Mouse (Mus musculus) stomach, embryonic 16.5 days (tissue): ENCODE measurements around the gene Aspm. TPM values are rescaled to one million over a fixed set of nuclear protein-coding genes. Genes with fewer than 3 reads are reported as not detected.
A peak's percentile ranks its signal among the peaks of the same experiment; 100 is the strongest.
"Not testable (repeated sequence)": the region's sequence is repeated elsewhere in the genome, so short reads cannot be mapped to it uniquely, and the experiment has no call there.

Experiments
- ATAC-seq: fragments of 200-750 bp; cut with Nextera tagmentation; 2 replicates; pipeline ENCODE4 v1.8.0; 2017; ENCODE audit warnings: moderate number of reproducible peaks, moderate TSS enrichment; ENCODE audit not compliant: insufficient read depth, low FRiP score
- H3K27ac ChIP-seq: fragments of 300-500 bp; sonication (generic); 2 replicates; pipeline ENCODE4 v1.5.1; 2014; ENCODE audit warnings: low read length
- H3K27me3 ChIP-seq: fragments of 300-500 bp; sonication (generic); 2 replicates; pipeline ENCODE4 v1.6.1; 2014; ENCODE audit warnings: low read length, control low read depth, mixed read lengths; ENCODE audit not compliant: control insufficient read depth, insufficient read depth
- H3K36me3 ChIP-seq: fragments of 300-500 bp; sonication (generic); 2 replicates; pipeline ENCODE4 v1.6.1; 2014; ENCODE audit warnings: low read length; ENCODE audit not compliant: control insufficient read depth, insufficient read depth
- H3K4me1 ChIP-seq: fragments of 300-500 bp; sonication (generic); 2 replicates; pipeline ENCODE4 v1.6.1; 2014; ENCODE audit warnings: low read length, control low read depth, mixed read lengths; ENCODE audit not compliant: control insufficient read depth, insufficient read depth
- H3K4me2 ChIP-seq: fragments of 300-500 bp; sonication (generic); 2 replicates; pipeline ENCODE4 v1.6.1; 2014; ENCODE audit warnings: low read depth, low read length, mixed read lengths
- H3K4me3 ChIP-seq: fragments of 300-500 bp; sonication (generic); replicated peaks from 2 replicates; pipeline ENCODE4 v1.5.1; 2014; ENCODE audit warnings: mild to moderate bottlenecking, low read length
- H3K9ac ChIP-seq: fragments of 300-500 bp; sonication (generic); 2 replicates; pipeline ENCODE4 v1.6.1; 2014; ENCODE audit warnings: low read length
- H3K9me3 ChIP-seq: fragments of 300-500 bp; sonication (generic); replicated peaks from 2 replicates; pipeline ENCODE4 v1.6.1; 2016; ENCODE audit warnings: low read length, control low read depth; ENCODE audit not compliant: control insufficient read depth
- WGBS: fragments of 180-500 bp; shearing (Covaris S2); extraction: QIAGEN DNeasy Blood & Tissue Kit; methylation state at CpG from one replicate; pipeline ENCODE4 v1.1.7; 2014; 5-methylcytosine and 5-hydroxymethylcytosine counted together
- polyA plus RNA-seq: library from polyadenylated mRNA; unstranded; fragments of >200 nt; fragmentation: Nextera tagmentation; extraction: Ambion mirVana; gene quantifications from 2 replicates; pipeline ENCODE4 v1.2.1, GENCODE M21; 2015

Gene Aspm
- polyA plus RNA-seq: 9.0 and 10.7 TPM in 2 replicates

DNA sequence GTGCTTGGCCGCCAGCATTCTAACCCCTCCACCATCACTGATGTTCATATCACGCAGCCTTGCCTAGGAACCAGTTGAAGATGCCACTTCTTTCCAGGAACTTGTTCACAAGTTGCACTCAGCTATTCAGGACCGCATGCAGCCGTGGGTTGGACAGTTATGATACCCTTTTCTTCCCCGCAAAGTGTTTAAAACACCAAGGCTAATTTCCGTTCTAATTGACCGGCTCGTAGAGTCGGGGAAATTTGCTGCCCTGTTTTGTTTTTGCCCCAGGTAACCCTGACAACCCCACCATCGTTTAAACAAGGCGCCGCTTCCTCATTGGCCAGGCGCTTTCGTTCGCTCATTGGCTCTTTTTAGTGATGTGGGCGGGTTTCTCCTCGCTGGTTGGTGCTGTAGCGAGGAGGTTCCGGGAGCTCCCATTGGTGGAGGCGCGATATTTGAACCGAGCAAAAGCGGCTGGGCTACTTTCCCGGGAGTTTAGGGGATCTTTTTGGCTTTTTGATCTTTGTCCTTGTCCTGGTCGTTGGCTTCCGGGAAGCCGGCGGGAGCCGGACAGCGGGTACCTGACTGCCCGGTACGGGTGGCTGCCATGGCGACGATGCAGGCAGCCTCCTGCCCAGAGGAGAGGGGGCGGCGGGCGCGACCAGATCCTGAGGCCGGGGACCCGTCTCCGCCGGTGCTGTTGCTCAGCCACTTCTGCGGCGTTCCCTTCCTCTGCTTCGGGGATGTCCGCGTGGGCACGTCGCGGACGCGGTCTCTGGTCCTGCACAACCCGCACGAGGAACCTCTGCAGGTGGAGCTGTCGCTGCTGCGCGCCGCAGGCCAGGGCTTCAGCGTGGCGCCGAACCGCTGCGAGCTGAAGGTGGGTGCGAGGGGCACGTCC is at the start of gene Aspm:
Gene Aspm (plus strand): TSS at position 433 of the 886 bp plus-strand sequence.
- Histone ChIP-seq H3K4me2 (peak within 1 kb of the TSS; percentile 86), H3K27ac (0 out of 2 replicates have a peak within 1 kb of the TSS, but pooled peaks have one; percentile 34), H3K9ac (peak within 1 kb of the TSS; percentile 74), H3K4me3 (peak within 1 kb of the TSS; percentile 70), H3K36me3 (no peaks in the 10 kb centered on the region; the same call in 1 of the 2 replicates), H3K27me3 (no peaks in the 10 kb centered on the region), H3K9me3 (no peaks in the 10 kb centered on the region), H3K4me1 (peaks cover 13% of the 10 kb centered on the region)
- whole genome bisulfite sequencing: under 1% methylated on average over 65 of the region's 65 CpGs
- ATAC-seq: peak; percentile 98

DNA sequence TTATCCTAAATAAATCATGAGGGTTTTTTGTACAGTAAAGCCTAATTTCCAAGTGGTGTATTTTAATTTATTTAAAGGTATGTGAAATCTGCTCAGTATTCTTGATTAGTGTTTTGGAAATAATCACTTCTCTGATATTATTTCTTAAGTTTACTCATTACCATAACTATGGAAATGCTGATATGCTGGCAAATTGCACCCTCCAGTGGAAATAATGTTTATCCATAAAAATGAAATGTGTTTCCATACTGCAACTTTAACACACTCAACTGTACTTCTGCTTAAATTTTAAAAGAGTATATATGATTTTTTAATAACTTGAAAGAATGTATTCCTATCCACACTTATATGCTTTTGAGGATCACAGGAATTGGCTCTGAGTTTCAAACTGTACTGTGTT is 48.8 kb upstream of the Aspm start:
- Histone ChIP-seq H3K4me2 (no peak overlapping the region), H3K9me3 (peaks cover 5% of the 10 kb centered on the region; the same call in 1 of the 2 replicates), H3K9ac (no peak overlapping the region), H3K36me3 (no peaks in the 10 kb centered on the region), H3K4me1 (no peaks in the 10 kb centered on the region), H3K27ac (no peak overlapping the region), H3K27me3 (no peaks in the 10 kb centered on the region), H3K4me3 (no peak overlapping the region)
- ATAC-seq: no peak

DNA sequence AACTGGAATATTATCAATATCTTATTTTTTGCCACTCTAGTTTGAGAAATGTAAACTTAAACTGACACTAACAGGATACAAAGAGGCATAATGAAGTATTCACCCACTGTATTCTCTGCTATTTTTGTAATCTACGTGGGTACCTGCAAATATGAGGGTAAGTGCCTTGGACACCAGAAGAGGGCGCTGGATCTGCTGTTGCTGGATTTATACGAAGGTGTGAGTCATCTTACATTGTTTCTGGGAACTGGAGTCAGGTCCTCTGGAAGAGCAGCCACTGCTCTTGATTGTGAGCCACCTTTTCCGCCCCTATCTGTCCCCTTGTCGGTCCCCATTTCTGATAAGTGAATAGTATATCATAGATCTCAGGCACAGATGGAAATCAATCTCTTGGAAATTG is 46.9 kb upstream of the Aspm start:
- peaks cover 5% of the 10 kb centered on the region; the same call in 1 of the 2 replicates for H3K9me3 ChIP-seq
- no peaks in the 10 kb centered on the region for H3K36me3 ChIP-seq
- H3K9ac ChIP-seq: no peak overlapping the region
- H3K4me2 ChIP-seq: no peak overlapping the region
- H3K4me1 ChIP-seq: no peaks in the 10 kb centered on the region
- 57% methylated on average over 5 of the region's 5 CpGs for WGBS
- H3K4me3 ChIP-seq: no peak overlapping the region
- ATAC-seq: no peak
- no peak overlapping the region for H3K27ac ChIP-seq
- H3K27me3 ChIP-seq: no peaks in the 10 kb centered on the region

DNA sequence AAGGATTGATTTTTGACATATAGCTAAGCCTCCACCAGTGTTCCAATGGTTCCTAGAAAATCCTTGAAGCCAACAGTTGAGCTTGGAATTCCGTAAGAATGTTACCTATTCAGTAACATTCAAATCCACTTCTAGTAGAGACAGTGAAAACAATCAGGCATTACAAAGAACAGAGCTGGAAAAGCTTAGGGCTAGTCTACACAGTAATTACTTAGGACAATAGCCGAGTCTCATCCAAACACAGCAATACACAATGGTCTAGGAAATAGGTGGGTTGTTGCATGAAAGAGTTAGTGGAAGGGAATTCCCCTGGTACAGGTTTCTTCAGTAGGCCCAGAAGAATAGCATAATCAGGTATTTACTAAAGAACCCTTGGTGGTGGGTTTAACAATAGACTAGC is 42.2 kb upstream of the Aspm start:
- H3K27ac ChIP-seq, H3K4me3 ChIP-seq, H3K9ac ChIP-seq, H3K9me3 ChIP-seq, H3K27me3 ChIP-seq, H3K36me3 ChIP-seq, H3K4me1 ChIP-seq, H3K4me2 ChIP-seq, ATAC-seq: not testable (repeated sequence)
- 90% methylated on average over 2 of the region's 2 CpGs for WGBS

DNA sequence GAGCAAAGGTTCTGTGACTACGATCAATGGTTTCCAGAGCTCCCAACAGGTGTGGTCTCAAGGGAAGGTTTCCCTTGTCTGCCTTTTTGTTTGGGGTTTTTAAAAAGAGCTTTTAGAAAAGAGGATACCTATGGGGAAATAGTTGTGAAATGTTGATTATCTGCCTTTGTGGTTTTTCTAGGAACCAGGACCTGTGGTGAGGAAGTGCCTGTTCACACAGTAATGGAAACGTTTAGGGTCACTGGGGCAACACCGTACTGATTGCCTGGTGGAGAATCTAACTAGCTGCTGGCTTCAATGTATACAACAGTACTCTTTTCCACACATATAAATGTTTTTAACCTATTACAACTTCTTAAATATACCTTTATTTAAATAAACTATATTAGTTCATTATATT is 41.1 kb upstream of the Aspm start:
- Histone ChIP-seq H3K4me1 (no peaks in the 10 kb centered on the region), H3K9ac (no peak overlapping the region), H3K36me3 (no peaks in the 10 kb centered on the region), H3K27me3 (no peaks in the 10 kb centered on the region), H3K4me3 (no peak overlapping the region), H3K4me2 (no peak overlapping the region), H3K27ac (no peak overlapping the region), H3K9me3 (peaks cover 5% of the 10 kb centered on the region; the same call in 1 of the 2 replicates)
- no peak for ATAC-seq
- WGBS: 72% methylated on average over 3 of the region's 3 CpGs

DNA sequence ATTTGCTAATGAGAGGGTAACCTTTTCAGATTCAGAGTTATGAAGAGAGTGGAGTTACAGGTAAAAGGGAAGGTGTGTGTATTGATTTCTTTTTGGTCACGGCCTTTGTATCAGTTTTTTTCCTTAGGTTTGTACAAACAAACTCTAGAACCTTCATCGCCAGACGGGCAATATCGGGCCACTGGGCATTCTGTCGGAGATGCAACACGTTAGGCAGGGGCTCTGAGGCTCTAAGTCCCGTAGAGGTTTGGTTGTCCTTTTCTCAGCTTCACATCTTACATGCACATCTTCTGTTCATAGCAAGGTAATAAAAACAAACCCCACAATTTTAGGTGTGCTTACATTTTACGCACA is 33.1 kb upstream of the Aspm start:
- peak overlapping the region; percentile 81 for H3K4me2 ChIP-seq
- peak overlapping the region; percentile 95 for H3K9ac ChIP-seq
- H3K9me3 ChIP-seq: no peaks in the 10 kb centered on the region
- peak overlapping the region; percentile 86 for H3K4me3 ChIP-seq
- no peak for ATAC-seq
- H3K27me3 ChIP-seq: no peaks in the 10 kb centered on the region
- 4% methylated on average over 8 of the region's 8 CpGs for WGBS
- peaks cover 18% of the 10 kb centered on the region for H3K4me1 ChIP-seq
- H3K27ac ChIP-seq: 0 out of 2 replicates have a peak overlapping the region, but pooled peaks have one; percentile 88
- H3K36me3 ChIP-seq: no peaks in the 10 kb centered on the region

GRCm38 (mm10) chr1:139421875-139422791 is 32.4 kb upstream of the Aspm start, which contains the start of gene Zbtb41:
Zbtb41 (plus strand) TSS chr1:139422288.
- H3K4me1 ChIP-seq: peaks cover 18% of the 10 kb centered on the region
- peak; percentile 98 for ATAC-seq
- H3K4me2 ChIP-seq: peak within 1 kb of the TSS; percentile 81
- no peaks in the 10 kb centered on the region for H3K27me3 ChIP-seq
- peak within 1 kb of the TSS; percentile 86 for H3K4me3 ChIP-seq
- H3K27ac ChIP-seq: peak within 1 kb of the TSS; percentile 88
- WGBS: under 1% methylated on average over 74 of the region's 88 CpGs
- peak within 1 kb of the TSS; percentile 95 for H3K9ac ChIP-seq
- H3K36me3 ChIP-seq: no peaks in the 10 kb centered on the region
- no peaks in the 10 kb centered on the region for H3K9me3 ChIP-seq

DNA sequence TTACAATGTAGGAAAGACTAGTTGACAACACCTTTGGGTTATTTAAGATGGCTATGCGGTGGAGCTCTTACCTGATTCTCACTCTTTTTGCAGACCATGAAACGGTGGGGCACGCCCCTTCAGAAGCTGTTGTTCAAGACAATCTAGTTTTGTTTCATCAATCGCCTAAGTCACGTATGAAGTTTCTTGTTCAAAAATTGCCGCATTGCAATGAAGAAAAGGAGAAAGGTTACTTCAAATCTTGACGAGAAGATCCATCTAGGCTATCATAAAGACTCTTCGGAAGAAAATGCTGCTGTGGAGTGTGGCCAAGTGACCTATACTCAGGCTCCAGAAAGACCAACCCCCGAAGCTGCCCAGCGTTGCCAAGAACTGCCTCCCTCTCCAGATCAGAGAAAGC is 31.6 kb upstream of the Aspm start:
- Histone ChIP-seq H3K4me2 (peak overlapping the region; percentile 81), H3K4me1 (peaks cover 18% of the 10 kb centered on the region), H3K9ac (peak overlapping the region; percentile 95), H3K27ac (peak overlapping the region; percentile 88; the same call in 1 of the 2 replicates), H3K27me3 (no peaks in the 10 kb centered on the region), H3K9me3 (no peaks in the 10 kb centered on the region), H3K4me3 (peak overlapping the region; percentile 86), H3K36me3 (no peaks in the 10 kb centered on the region)
- 14% methylated on average over 10 of the region's 10 CpGs for WGBS
- no peak for ATAC-seq
